In the genomic region with DNA sequence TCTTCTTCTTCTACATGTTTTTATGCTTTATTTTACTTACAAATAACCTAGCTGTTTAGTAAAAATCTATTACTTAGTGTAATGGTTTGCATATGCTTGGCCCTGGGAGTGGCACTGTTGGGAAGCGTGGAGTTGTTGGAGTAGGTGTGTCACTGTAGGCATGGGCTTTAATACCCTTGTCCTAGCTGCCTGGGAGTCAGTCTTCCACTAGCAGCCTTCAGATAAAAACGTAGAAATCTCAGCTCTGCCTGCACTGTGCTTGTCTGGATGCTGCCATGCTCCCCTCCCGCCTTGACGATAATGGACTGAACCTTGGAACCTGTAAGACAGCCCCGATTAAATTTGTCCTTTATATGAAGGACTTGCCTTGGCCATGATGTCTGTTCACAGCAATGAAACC, we compare ENCODE assay signal across 25 mouse cellular contexts.
DNase-seq lines count a peak whose midpoint lies in the region; TF ChIP-seq lines count a peak whose summit lies in the region.
"Had no signal": no experiment of that assay in that cellular context is flagged by ENCODE, and none has a peak within 500 bp of the region (broad histone marks: within the 10 kb centered on the region; RNA-seq: fewer than 3 reads in every experiment).

No protein-coding gene starts in this region.

- peak; percentile 35 for DNase-seq in heart, adult 11 months
- no peak for DNase-seq in heart, postnatal 14 days
- DNase-seq in ES-CJ7 (ENCODE audit: low read depth, low spot score) (peak; percentile 65), R1 (ENCODE audit: low read depth, low spot score) (peak; percentile 57)
- DNase-seq in neural tube, embryonic 10.5 days (ENCODE audit: extremely low spot score, low spot score), result no peak
- DNase-seq in layer of hippocampus, adult 9-11 months, result no peak
- no peak for DNase-seq in spleen, postnatal 14 days (ENCODE audit: low spot score in 2 of 2)
- DNase-seq: adrenal gland, adult 8-10 months; adrenal gland, postnatal 14 days; adrenal gland, postnatal 36 days; B cell, adult 2 months; cerebellum, adult 11-12 months; cerebellum, adult 2 months; cerebellum, adult 9-10 months; cerebellum, postnatal 10 days; cerebellum, postnatal 25 days; forebrain, postnatal 0 days had no signal

- TF ChIP-seq CTCF in E14TG2a.4 (conservative IDR thresholded peaks at IDR 0.05; ENCODE audit: low read length), result no peak

- H3K4me3 ChIP-seq in E14TG2a.4 (replicated peaks; ENCODE audit: low read length), result peak overlapping the region; percentile 49
- H3K4me3 ChIP-seq: embryonic facial prominence, embryonic 10.5 days; embryonic facial prominence, embryonic 12.5 days; forebrain, embryonic 13.5 days; forebrain, embryonic 15.5 days had no signal

- H3K27me3 ChIP-seq in E14TG2a.4 (ENCODE audit: insufficient read depth, low read length), result no peaks in the 10 kb centered on the region
- H3K27me3 ChIP-seq: CH12.LX; embryonic facial prominence, embryonic 12.5 days; forebrain, embryonic 13.5 days; forebrain, embryonic 15.5 days; Patski had no signal

- peaks cover 82% of the 10 kb centered on the region for H3K4me1 ChIP-seq in E14TG2a.4 (replicated peaks; ENCODE audit: low read depth, low read length)
- H3K4me1 ChIP-seq: embryonic facial prominence, embryonic 12.5 days; forebrain, embryonic 13.5 days; forebrain, embryonic 15.5 days had no signal

- H3K9me3 ChIP-seq in E14TG2a.4 (ENCODE audit: low read length), result no peaks in the 10 kb centered on the region
- H3K9me3 ChIP-seq: embryonic facial prominence, embryonic 10.5 days; embryonic facial prominence, embryonic 12.5 days; forebrain, embryonic 13.5 days; forebrain, embryonic 15.5 days; G1E had no signal

- H3K36me3 ChIP-seq in E14TG2a.4 (ENCODE audit: insufficient read depth, low read length), result peaks cover 28% of the 10 kb centered on the region
- H3K36me3 ChIP-seq: embryonic facial prominence, embryonic 10.5 days; embryonic facial prominence, embryonic 12.5 days; forebrain, embryonic 15.5 days had no signal

- intact Hi-C loops in heart, postnatal 14 days (cut with DNase I), result no loop called here

Comparison
In these comparisons a context has a peak if more than half of its experiments do, and no peak if none do; other contexts are left out.
1. DNase-seq: peak in heart, adult 11 months (single experiment), ES-CJ7 (single experiment) and R1 (single experiment); none in heart, postnatal 14 days (0 of 2), neural tube, embryonic 10.5 days (single experiment), layer of hippocampus, adult 9-11 months (single experiment) and spleen, postnatal 14 days (0 of 2).